ENCODE assay signal across 8 mouse cellular contexts in the genomic region with DNA sequence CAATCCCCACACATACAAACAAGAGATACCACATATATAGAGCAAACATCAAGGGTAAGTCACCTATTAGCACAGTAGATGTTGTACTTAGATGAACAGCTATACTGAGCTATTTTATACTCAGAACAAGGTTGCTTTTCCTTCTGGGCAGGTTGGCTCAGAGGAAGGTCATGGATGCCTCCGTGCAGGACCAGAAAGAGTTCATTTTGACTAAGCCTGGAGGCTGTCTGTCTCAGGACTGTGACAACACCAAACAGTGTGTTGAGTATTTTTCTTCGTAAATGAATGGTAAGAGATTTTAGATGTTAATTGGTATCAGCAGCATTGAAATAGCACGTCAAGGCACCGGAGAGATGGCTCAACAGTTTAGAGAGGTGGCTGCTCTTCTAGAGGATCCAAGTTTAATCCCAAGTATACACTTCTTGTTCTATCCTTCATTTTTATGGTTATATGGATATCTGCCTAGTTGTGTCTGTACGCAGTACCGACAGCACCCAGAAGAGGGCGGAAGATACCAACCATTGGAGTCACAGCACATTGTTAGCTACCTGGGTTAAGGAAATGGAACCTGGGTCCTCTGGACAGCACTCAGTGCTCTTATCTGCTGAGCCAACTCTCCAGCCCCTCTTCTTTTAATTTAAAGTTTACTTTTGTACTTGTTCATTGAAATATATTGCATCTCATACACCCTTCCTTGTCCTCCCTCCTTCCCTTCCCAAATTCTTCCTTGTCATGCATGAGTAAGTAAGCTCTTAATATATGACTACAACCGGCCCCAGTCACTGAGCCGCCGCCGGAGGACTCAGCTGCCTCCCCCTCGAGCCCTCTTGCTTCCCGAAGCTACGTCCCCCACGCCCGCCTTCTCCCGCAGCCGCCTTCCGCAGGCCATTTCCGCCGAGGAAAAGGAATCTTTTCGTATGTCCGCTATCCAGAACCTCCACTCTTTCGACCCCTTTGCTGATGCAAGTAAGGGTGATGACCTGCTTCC. TPM values are rescaled to one million over a fixed set of nuclear protein-coding genes. Genes with fewer than 3 reads are reported as not detected.
DNase-seq lines count a peak whose midpoint lies in the region; ATAC-seq and TF ChIP-seq lines count a peak whose summit lies in the region.

No protein-coding gene starts in this region.

- DNase-seq in CD4-positive helper T cell, adult 2 months (ENCODE audit: low read depth, low spot score), result peak; percentile 66
- DNase-seq in brain, embryonic 14.5 days (ENCODE audit: low read depth), result peak; percentile 89
- peak; percentile 84 for DNase-seq in forebrain, embryonic 10.5 days (ENCODE audit: extremely low spot score, low spot score)
- peak; percentile 93 for DNase-seq in kidney, postnatal 10 days
- DNase-seq in liver, embryonic 11.5 days (ENCODE audit: low spot score), result peak; percentile 70
- peak; percentile 79 for DNase-seq in naive thymus-derived CD4-positive, alpha-beta T cell, adult 2 months (ENCODE audit: low read depth)
- peak; percentile 86 for DNase-seq in splenic B cell, adult 2 months (ENCODE audit: low read depth, low spot score)

- WGBS in forebrain, embryonic 10.5 days, result 11% methylated on average over 24 of the region's 24 CpGs
- WGBS in heart, embryonic 14.5 days, result 8% methylated on average over 24 of the region's 24 CpGs
- WGBS in liver, embryonic 11.5 days, result 9% methylated on average over 24 of the region's 24 CpGs

- peak overlapping the region; percentile 48 for H3K4me3 ChIP-seq in forebrain, embryonic 10.5 days
- H3K4me3 ChIP-seq in heart, embryonic 14.5 days (ENCODE audit: control insufficient read depth in 1 of 2, insufficient read depth in 1 of 2, low read depth in 1 of 2, low read length in 2 of 2), result peak overlapping the region; percentile 27 to 49
- H3K4me3 ChIP-seq in liver, embryonic 11.5 days (ENCODE audit: low read depth, low read length), result peak overlapping the region; percentile 32

- no peak for TF ChIP-seq POLR2A in brain, embryonic 14.5 days (IDR thresholded peaks at IDR 0.05; ENCODE audit: borderline replicate concordance, extremely low read depth, insufficient read depth, insufficient read length, poor library complexity, severe bottlenecking)

- no peaks in the 10 kb centered on the region for H3K27me3 ChIP-seq in forebrain, embryonic 10.5 days (ENCODE audit: poor library complexity, severe bottlenecking)
- no peaks in the 10 kb centered on the region for H3K27me3 ChIP-seq in heart, embryonic 14.5 days (ENCODE audit: control insufficient read depth, insufficient read depth, low read length)
- no peaks in the 10 kb centered on the region for H3K27me3 ChIP-seq in liver, embryonic 11.5 days (replicated peaks; ENCODE audit: control insufficient read depth, insufficient read depth, low read length)
- no peaks in the 10 kb centered on the region for H3K27me3 ChIP-seq in splenic B cell, adult 2 months (ENCODE audit: control insufficient read depth, insufficient read depth, low read length, poor library complexity, severe bottlenecking)

- TF ChIP-seq CTCF in brain, embryonic 14.5 days (IDR thresholded peaks at IDR 0.05; ENCODE audit: borderline replicate concordance, extremely low read depth, insufficient read depth, insufficient read length), result peak; percentile 75; the same call in 1 of the 2 replicates

- H3K27ac ChIP-seq in forebrain, embryonic 10.5 days, result peak overlapping the region; percentile 66
- H3K27ac ChIP-seq in heart, embryonic 14.5 days (replicated peaks in 1 of 2; ENCODE audit: control insufficient read depth in 1 of 2, insufficient read depth in 1 of 2, low read depth in 2 of 2, low read length in 2 of 2), result no peak overlapping the region
- no peak overlapping the region for H3K27ac ChIP-seq in liver, embryonic 11.5 days (ENCODE audit: low read depth, low read length)

- peaks cover 6% of the 10 kb centered on the region for H3K9me3 ChIP-seq in forebrain, embryonic 10.5 days
- H3K9me3 ChIP-seq in heart, embryonic 14.5 days (ENCODE audit: control insufficient read depth, low read length), result no peaks in the 10 kb centered on the region
- H3K9me3 ChIP-seq in liver, embryonic 11.5 days (ENCODE audit: control insufficient read depth, low read length), result no peaks in the 10 kb centered on the region

- H3K4me1 ChIP-seq in forebrain, embryonic 10.5 days, result no peaks in the 10 kb centered on the region; the same call in 1 of the 2 replicates
- H3K4me1 ChIP-seq in heart, embryonic 14.5 days (ENCODE audit: control insufficient read depth in 2 of 2, insufficient read depth in 2 of 2, low read length in 2 of 2), result no peaks in the 10 kb centered on the region
- no peaks in the 10 kb centered on the region for H3K4me1 ChIP-seq in liver, embryonic 11.5 days (replicated peaks; ENCODE audit: control insufficient read depth, insufficient read depth, low read length)

- ATAC-seq in heart, embryonic 14.5 days (ENCODE audit: insufficient number of reproducible peaks, insufficient read depth, low FRiP score, low read depth), result no peak
- ATAC-seq in liver, embryonic 11.5 days (replicated peaks; ENCODE audit: low FRiP score), result peak; percentile 78

- H3K4me2 ChIP-seq in heart, embryonic 14.5 days (ENCODE audit: low read length), result peak overlapping the region; percentile 63
- peak overlapping the region; percentile 62 for H3K4me2 ChIP-seq in liver, embryonic 11.5 days

- H3K36me3 ChIP-seq in forebrain, embryonic 10.5 days (replicated peaks), result no peaks in the 10 kb centered on the region
- H3K36me3 ChIP-seq in heart, embryonic 14.5 days (ENCODE audit: control insufficient read depth, insufficient read depth, low read length), result no peaks in the 10 kb centered on the region
- H3K36me3 ChIP-seq in liver, embryonic 11.5 days (ENCODE audit: control insufficient read depth, insufficient read depth, low read length), result no peaks in the 10 kb centered on the region
- H3K36me3 ChIP-seq in splenic B cell, adult 2 months (ENCODE audit: control insufficient read depth, insufficient read depth, low read length, poor library complexity, severe bottlenecking), result no peaks in the 10 kb centered on the region

- peak overlapping the region; percentile 55 for H3K9ac ChIP-seq in heart, embryonic 14.5 days (ENCODE audit: low read length)
- peak overlapping the region; percentile 17; the same call in 1 of the 2 replicates for H3K9ac ChIP-seq in liver, embryonic 11.5 days (ENCODE audit: low read depth, low read length)

RNA-seq across cellular contexts. Expression of a gene that starts 57.7 kb away (rescaled TPM):
- 3.8 and 7.3 TPM in 2 replicates for polyA plus RNA-seq in brain, embryonic 14.5 days (2012; rRNA removed)
- polyA plus RNA-seq in forebrain, embryonic 10.5 days (2016; fragmentation: Nextera tagmentation; extraction: Ambion mirVana), result 6.0 and 6.5 TPM in 2 replicates
- 3.2 and 4.1 TPM in 2 replicates for polyA plus RNA-seq in heart, embryonic 14.5 days (2014; fragmentation: Nextera tagmentation; extraction: Ambion mirVana)
- polyA plus RNA-seq in liver, embryonic 11.5 days (2014; fragmentation: Nextera tagmentation; extraction: Ambion mirVana), result 3.7 and 3.9 TPM in 2 replicates
